Mouse (Mus musculus): ENCODE results near the gene Gm3376.
"Not testable (repeated sequence)": the region's sequence is repeated elsewhere in the genome, so short reads cannot be mapped to it uniquely, and the experiment has no call there.

Gm3376 gene

DNA sequence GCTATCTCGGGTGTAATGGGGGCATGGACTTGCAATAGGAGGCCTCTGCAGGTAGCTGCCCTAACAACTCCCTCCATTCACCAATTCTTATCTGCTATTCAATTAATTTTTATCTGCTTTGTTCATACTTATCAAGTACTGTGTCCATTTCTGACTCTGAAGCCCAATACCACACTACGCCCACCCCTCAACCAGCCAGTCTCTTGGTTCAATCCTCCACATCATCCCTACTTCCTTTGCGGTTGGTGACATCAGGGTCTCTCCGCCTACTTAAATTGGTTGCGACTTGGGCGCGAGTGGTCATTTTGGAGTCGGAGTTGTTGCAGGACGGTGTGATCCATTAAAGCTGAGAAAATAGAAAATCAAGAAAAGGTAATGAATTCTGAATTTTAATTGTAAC is at the start of gene Gm3376:
TSS of gene Gm3376 (plus strand) at position 301 of the 400 bp plus-strand sequence.
- TF ChIP-seq GATA4 (IDR thresholded peaks at IDR 0.05; ENCODE audit: insufficient replicate concordance, low read length), result not testable (repeated sequence)

Measured in liver, adult (tissue).